ENCODE assay signal across 8 mouse cellular contexts in genomic region chr2:104816866-104817439, GRCm38 (mm10). TPM values are rescaled to one million over a fixed set of nuclear protein-coding genes. Genes with fewer than 3 reads are reported as not detected.
DNase-seq lines count a peak whose midpoint lies in the region; ATAC-seq and TF ChIP-seq lines count a peak whose summit lies in the region.

No protein-coding gene starts in this region.

- H3K4me3 ChIP-seq in forebrain, embryonic 14.5 days (ENCODE audit: low read depth, low read length): peak overlapping the region; percentile 88
- peak overlapping the region; percentile 86 for H3K4me3 ChIP-seq in liver, embryonic 16.5 days (ENCODE audit: low read depth, low read length)
- H3K4me3 ChIP-seq in neural tube, embryonic 12.5 days: peak overlapping the region; percentile 81
- peak overlapping the region; percentile 94 for H3K4me3 ChIP-seq in stomach, postnatal 0 days (ENCODE audit: low read depth, low read length)

- H3K36me3 ChIP-seq in forebrain, embryonic 14.5 days (ENCODE audit: control insufficient read depth, insufficient read depth, low read length): no peaks in the 10 kb centered on the region
- no peaks in the 10 kb centered on the region for H3K36me3 ChIP-seq in liver, embryonic 16.5 days (ENCODE audit: control insufficient read depth, insufficient read depth)
- no peaks in the 10 kb centered on the region for H3K36me3 ChIP-seq in neural tube, embryonic 12.5 days
- no peaks in the 10 kb centered on the region for H3K36me3 ChIP-seq in stomach, postnatal 0 days (ENCODE audit: control insufficient read depth, insufficient read depth, low read length)

- peak; percentile 91 for DNase-seq in ES-CJ7 (ENCODE audit: low read depth, low spot score)
- peak; percentile 90 for DNase-seq in cerebellum, adult 11 months
- DNase-seq in forebrain, embryonic 14.5 days (ENCODE audit: low spot score): peak; percentile 95
- peak; percentile 94 to 95 for DNase-seq in heart, postnatal 14 days
- DNase-seq in large intestine, adult 2 months (ENCODE audit: low read depth, low spot score): peak; percentile 47
- DNase-seq in stomach, postnatal 0 days (ENCODE audit: low spot score): peak; percentile 96

- H3K27me3 ChIP-seq in forebrain, embryonic 14.5 days (replicated peaks; ENCODE audit: control insufficient read depth, insufficient read depth, low read length): no peaks in the 10 kb centered on the region
- no peaks in the 10 kb centered on the region for H3K27me3 ChIP-seq in liver, embryonic 16.5 days (ENCODE audit: control insufficient read depth, insufficient read depth, low read depth, low read length)
- no peaks in the 10 kb centered on the region for H3K27me3 ChIP-seq in neural tube, embryonic 12.5 days (replicated peaks)
- no peaks in the 10 kb centered on the region for H3K27me3 ChIP-seq in stomach, postnatal 0 days (ENCODE audit: control insufficient read depth, insufficient read depth, low read length)

- H3K4me1 ChIP-seq in forebrain, embryonic 14.5 days (ENCODE audit: control insufficient read depth, insufficient read depth, low read length): peaks cover 18% of the 10 kb centered on the region
- peaks cover 18% of the 10 kb centered on the region for H3K4me1 ChIP-seq in liver, embryonic 16.5 days (ENCODE audit: control insufficient read depth, low read depth, low read length)
- peaks cover 10% of the 10 kb centered on the region; the same call in 1 of the 2 replicates for H3K4me1 ChIP-seq in neural tube, embryonic 12.5 days
- peaks cover 3% of the 10 kb centered on the region; the same call in 1 of the 2 replicates for H3K4me1 ChIP-seq in stomach, postnatal 0 days (replicated peaks; ENCODE audit: control insufficient read depth, insufficient read depth)

- TF ChIP-seq EP300 in stomach, postnatal 0 days (optimal IDR thresholded peaks at IDR 0.05): no peak

- peak; percentile 75 for TF ChIP-seq CTCF in stomach, postnatal 0 days (IDR thresholded peaks at IDR 0.05; ENCODE audit: low read depth)

- WGBS in forebrain, embryonic 14.5 days: 1% methylated on average over 23 of the region's 51 CpGs
- 1% methylated on average over 38 of the region's 51 CpGs for WGBS in large intestine, adult 2 months
- WGBS in liver, embryonic 16.5 days (ENCODE audit: insufficient replicate concordance): under 1% methylated on average over 36 of the region's 51 CpGs
- WGBS in neural tube, embryonic 12.5 days: under 1% methylated on average over 30 of the region's 51 CpGs
- under 1% methylated on average over 22 of the region's 51 CpGs for WGBS in stomach, postnatal 0 days

- intact Hi-C loops in heart, postnatal 14 days (cut with DNase I): no loop called here

- peak overlapping the region; percentile 98 for H3K27ac ChIP-seq in forebrain, embryonic 14.5 days (ENCODE audit: low read depth, low read length)
- H3K27ac ChIP-seq in liver, embryonic 16.5 days (ENCODE audit: low read length): peak overlapping the region; percentile 89
- peak overlapping the region; percentile 95 for H3K27ac ChIP-seq in neural tube, embryonic 12.5 days
- H3K27ac ChIP-seq in stomach, postnatal 0 days (replicated peaks): peak overlapping the region; percentile 98

- peak; percentile 94 for ATAC-seq in forebrain, embryonic 14.5 days
- ATAC-seq in liver, embryonic 16.5 days (ENCODE audit: low read depth): peak; percentile 91
- ATAC-seq in neural tube, embryonic 12.5 days (ENCODE audit: low FRiP score, low read depth): peak; percentile 98
- peak; percentile 98 for ATAC-seq in stomach, postnatal 0 days (ENCODE audit: low FRiP score, low TSS enrichment)

- peak overlapping the region; percentile 98 for H3K9ac ChIP-seq in forebrain, embryonic 14.5 days (ENCODE audit: low read length)
- peak overlapping the region; percentile 87 for H3K9ac ChIP-seq in liver, embryonic 16.5 days (ENCODE audit: low read depth, low read length)
- peak overlapping the region; percentile 96 for H3K9ac ChIP-seq in neural tube, embryonic 12.5 days
- H3K9ac ChIP-seq in stomach, postnatal 0 days (ENCODE audit: low read length): peak overlapping the region; percentile 98

- H3K9me3 ChIP-seq in forebrain, embryonic 14.5 days (replicated peaks; ENCODE audit: control insufficient read depth, low read length): no peaks in the 10 kb centered on the region
- H3K9me3 ChIP-seq in liver, embryonic 16.5 days (replicated peaks; ENCODE audit: control insufficient read depth, low read length): no peaks in the 10 kb centered on the region
- H3K9me3 ChIP-seq in neural tube, embryonic 12.5 days: no peaks in the 10 kb centered on the region
- H3K9me3 ChIP-seq in stomach, postnatal 0 days (ENCODE audit: control insufficient read depth, low read length): no peaks in the 10 kb centered on the region

- H3K4me2 ChIP-seq in forebrain, embryonic 14.5 days (ENCODE audit: low read length): peak overlapping the region; percentile 75
- H3K4me2 ChIP-seq in liver, embryonic 16.5 days (ENCODE audit: low read depth, low read length): peak overlapping the region; percentile 97
- peak overlapping the region; percentile 65 for H3K4me2 ChIP-seq in neural tube, embryonic 12.5 days (replicated peaks)
- peak overlapping the region; percentile 85 for H3K4me2 ChIP-seq in stomach, postnatal 0 days (replicated peaks; ENCODE audit: low read depth)

RNA-seq across cellular contexts. Expression of gene Qser1, which starts 0.4 kb away (rescaled TPM):
- 13.5 and 15.6 TPM in 2 replicates for polyA plus RNA-seq in forebrain, embryonic 14.5 days (2014; fragmentation: Nextera tagmentation; extraction: Ambion mirVana)
- total RNA-seq in heart, postnatal 14 days (2021): 10 to 100 TPM; 23.4 to 25.1 TPM
- 1.7 and 3.2 TPM in 2 replicates for polyA plus RNA-seq in large intestine, adult 2 months (2012; rRNA removed)
- 1.6 and 1.7 TPM in 2 replicates for polyA plus RNA-seq in liver, embryonic 16.5 days (2015; fragmentation: Nextera tagmentation; extraction: Ambion mirVana)
- 7.6 and 8.7 TPM in 2 replicates for polyA plus RNA-seq in neural tube, embryonic 12.5 days (2016; fragmentation: Nextera tagmentation; extraction: Ambion mirVana)
- 2.6 and 3.1 TPM in 2 replicates for polyA plus RNA-seq in stomach, postnatal 0 days (2015; fragmentation: Nextera tagmentation; extraction: Ambion mirVana)

RNA-seq across cellular contexts. Expression of gene Prrg4, which starts 32.7 kb away (rescaled TPM):
- polyA plus RNA-seq in forebrain, embryonic 14.5 days (2014; fragmentation: Nextera tagmentation; extraction: Ambion mirVana): 0.23 TPM in 2 replicates
- total RNA-seq in heart, postnatal 14 days (2021): 1 to 10 TPM; 1.5 to 2.0 TPM
- 0.29 and 0.56 TPM in 2 replicates for polyA plus RNA-seq in large intestine, adult 2 months (2012; rRNA removed)
- polyA plus RNA-seq in liver, embryonic 16.5 days (2015; fragmentation: Nextera tagmentation; extraction: Ambion mirVana): 0.33 and 0.39 TPM in 2 replicates
- polyA plus RNA-seq in neural tube, embryonic 12.5 days (2016; fragmentation: Nextera tagmentation; extraction: Ambion mirVana): 0.35 and 0.46 TPM in 2 replicates
- 3.1 and 4.0 TPM in 2 replicates for polyA plus RNA-seq in stomach, postnatal 0 days (2015; fragmentation: Nextera tagmentation; extraction: Ambion mirVana)

RNA-seq across cellular contexts. Expression of gene Ccdc73, which starts 50.7 kb away (rescaled TPM):
- polyA plus RNA-seq in forebrain, embryonic 14.5 days (2014; fragmentation: Nextera tagmentation; extraction: Ambion mirVana): 9.2 and 9.7 TPM in 2 replicates
- total RNA-seq in heart, postnatal 14 days (2021): 1 to 10 TPM; 3.2 to 4.9 TPM
- not detected in 2 replicates for polyA plus RNA-seq in large intestine, adult 2 months (2012; rRNA removed)
- polyA plus RNA-seq in liver, embryonic 16.5 days (2015; fragmentation: Nextera tagmentation; extraction: Ambion mirVana): 2.1 and 3.1 TPM in 2 replicates
- polyA plus RNA-seq in neural tube, embryonic 12.5 days (2016; fragmentation: Nextera tagmentation; extraction: Ambion mirVana): 7.7 and 9.5 TPM in 2 replicates
- polyA plus RNA-seq in stomach, postnatal 0 days (2015; fragmentation: Nextera tagmentation; extraction: Ambion mirVana): 5.6 and 6.5 TPM in 2 replicates

Comparison
In these comparisons a context has a peak if more than half of its experiments do, and no peak if none do; other contexts are left out.
1. Peak in every context shown above with its lines: DNase-seq, ATAC-seq, H3K4me3 ChIP-seq and H3K27ac ChIP-seq.